Mouse (Mus musculus): ENCODE data around the gene Entpd3. TPM values are rescaled to one million over a fixed set of nuclear protein-coding genes. Genes with fewer than 3 reads are reported as not detected.
A peak's percentile ranks its signal among the peaks of the same experiment; 100 is the strongest.

Entpd3 gene
- 5.7 and 6.0 TPM in 2 replicates for polyA plus RNA-seq (2012; rRNA removed)

DNA sequence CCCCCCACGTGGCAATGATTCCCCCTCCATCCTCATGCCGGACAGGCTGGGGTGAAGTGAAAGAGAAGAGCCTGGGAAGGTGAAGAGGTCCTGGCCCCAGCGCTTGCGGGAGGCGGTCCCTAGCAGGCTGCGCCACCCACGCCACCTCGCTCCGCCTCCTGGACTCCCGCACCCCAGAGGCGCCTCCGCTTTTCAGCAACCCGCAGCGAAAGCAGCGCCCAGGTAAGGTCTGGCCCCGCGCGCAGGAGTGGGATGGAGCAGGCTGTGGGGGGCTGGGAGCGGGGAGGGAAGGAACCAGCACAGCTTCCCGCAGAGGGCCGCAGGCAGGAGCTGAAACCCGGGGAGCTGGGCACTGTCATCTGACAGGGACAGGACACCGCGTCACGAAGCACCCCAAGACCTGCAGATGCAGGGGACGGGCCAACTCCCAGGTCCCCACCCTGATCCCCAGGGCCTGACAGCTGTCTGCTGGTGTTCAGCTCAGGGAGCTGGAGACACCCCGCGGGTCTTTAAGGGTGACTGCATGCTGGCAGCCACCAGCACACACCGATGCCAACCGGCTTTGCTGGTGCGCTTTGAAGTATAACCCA, at the start of gene Entpd3:
Gene Entpd3 (plus strand): TSS at position 157 of the 590 bp plus-strand sequence.
- peak in 1 of 2 experiments; percentile 33 for DNase-seq (ENCODE audit: extremely low spot score in 1 of 2, low spot score in 1 of 2)

- no peak for DNase-seq (ENCODE audit: extremely low spot score in 1 of 2, low spot score in 1 of 2)
Measured at GRCm38 (mm10) chr9:120491509-120491908, 48.1 kb upstream of the Entpd3 start.

DNA sequence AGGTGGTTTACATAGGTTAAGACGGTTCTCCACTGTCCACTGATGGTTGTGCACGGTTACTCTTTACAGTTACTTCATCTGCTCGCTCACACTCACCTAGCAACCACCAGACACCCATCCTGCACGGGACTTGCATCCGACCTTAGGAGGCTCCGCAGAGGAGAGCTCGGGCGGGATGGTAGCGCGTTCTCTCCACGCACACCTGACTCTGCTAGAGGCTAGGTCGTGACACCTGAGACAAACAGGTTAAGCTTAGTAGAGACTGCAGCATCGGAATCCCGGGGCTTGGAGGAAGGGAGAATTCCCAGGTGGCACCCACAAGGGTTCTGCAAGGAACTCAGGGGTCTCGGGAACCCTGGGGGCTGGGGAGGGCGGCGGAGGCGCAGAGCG, 47.6 kb upstream of the Entpd3 start, which contains the start of gene Eif1b:
Gene Eif1b (plus strand): TSS at position 223 of the 390 bp plus-strand sequence.
- no peak for DNase-seq (ENCODE audit: extremely low spot score in 1 of 2, low spot score in 1 of 2)

- DNase-seq (ENCODE audit: extremely low spot score in 1 of 2, low spot score in 1 of 2) = peak; percentile 47 to 81
Measured at GRCm38 (mm10) chr9:120492400-120493351, 46.9 kb upstream of the Entpd3 start.

- no peak for DNase-seq (ENCODE audit: extremely low spot score in 1 of 2, low spot score in 1 of 2)
Measured at GRCm38 (mm10) chr9:120493781-120494180, 45.8 kb upstream of the Entpd3 start.

DNA sequence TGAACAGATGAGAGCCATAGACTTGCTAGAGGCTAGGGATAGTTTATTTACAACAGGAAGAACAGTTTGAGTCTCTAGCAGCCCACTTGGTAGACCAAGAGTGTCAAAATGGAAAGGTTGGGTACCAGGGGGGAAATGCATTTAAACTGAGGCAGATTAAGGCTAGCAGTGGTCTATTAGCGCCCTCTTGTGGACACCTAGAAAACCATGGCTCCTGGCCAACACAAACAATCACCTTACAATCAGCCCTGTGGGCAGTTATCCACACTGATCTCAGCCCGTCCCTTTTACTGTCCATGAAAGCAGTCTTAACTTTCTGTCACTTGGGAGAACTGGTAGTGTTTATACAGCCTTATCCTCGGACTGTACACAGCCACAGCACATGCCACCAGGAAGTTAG, 42.9 kb upstream of the Entpd3 start:
- peak; percentile 67 to 85 for DNase-seq (ENCODE audit: extremely low spot score in 1 of 2, low spot score in 1 of 2)

DNA sequence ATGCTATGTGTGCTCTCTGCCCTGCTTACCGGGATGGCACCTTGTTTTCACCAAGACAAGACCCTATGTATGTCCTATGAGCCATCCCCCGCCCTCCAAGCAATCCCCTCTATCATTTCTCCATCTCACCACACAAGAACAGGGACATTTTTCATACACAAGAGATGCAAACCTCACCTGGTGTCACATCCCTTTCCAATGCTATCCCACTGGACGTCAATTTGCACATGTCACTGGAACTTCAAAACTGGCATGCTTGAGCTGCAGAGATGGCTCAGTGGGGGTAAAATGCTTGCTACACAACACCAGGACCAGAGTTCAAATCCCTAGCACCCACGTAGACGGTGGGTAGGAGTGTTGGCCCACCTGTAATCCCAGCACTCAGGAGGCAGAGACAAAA, 41.6 kb upstream of the Entpd3 start:
- DNase-seq (ENCODE audit: extremely low spot score in 1 of 2, low spot score in 1 of 2) = no peak

DNA sequence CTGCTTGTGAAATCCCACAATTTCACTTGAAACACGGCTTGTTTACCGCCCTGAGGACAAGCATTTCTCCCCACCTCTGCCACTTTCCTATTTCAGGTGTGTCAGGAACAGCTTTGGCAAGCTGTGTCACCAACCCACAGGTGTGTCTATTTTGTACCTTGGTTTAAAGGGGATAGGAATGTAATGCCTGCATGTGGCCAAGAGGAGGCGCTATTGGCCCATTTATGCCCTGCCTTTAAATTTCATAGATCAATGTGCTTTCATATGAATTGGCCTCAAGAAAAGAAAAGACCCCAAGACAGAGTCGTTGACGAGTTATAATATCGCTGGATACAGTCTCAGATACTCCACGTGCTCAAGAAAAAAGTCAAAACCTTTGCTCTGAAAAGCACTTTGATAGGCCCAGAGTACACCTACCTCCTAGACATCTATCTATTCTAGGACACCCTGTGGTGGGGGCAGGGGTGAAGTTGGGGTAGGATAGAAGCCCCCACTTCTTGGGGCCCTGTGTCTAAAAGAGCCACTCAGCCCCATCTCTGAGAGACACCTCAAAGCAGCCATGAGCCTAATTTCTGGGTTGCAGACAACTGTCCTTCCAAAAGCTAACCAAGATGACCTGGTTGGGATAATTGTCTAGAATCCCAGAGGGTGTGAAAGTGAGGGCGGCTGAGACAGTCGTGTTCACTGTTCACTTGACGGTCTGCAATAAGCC, 38.3 kb upstream of the Entpd3 start:
- no peak for DNase-seq (ENCODE audit: extremely low spot score in 1 of 2, low spot score in 1 of 2)

DNA sequence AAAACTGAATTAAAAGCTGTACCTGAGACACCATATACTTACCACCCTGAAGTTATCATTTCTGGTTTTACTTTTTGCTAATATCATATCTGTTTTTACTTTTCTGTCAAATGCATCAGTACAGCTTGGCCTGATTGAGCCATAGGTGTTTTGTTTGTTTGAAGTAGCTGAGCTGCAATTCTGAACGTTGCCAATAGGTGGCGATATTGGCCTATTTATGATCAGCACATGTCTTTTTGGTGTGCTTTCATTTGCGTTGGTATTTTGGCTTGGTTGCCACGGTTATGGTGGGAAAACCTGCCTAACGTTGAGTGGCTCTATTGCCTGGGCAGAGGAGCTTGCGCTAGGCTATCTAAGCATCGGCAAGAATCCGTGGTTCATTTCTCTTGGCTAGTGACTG, 37.6 kb upstream of the Entpd3 start:
- DNase-seq (ENCODE audit: extremely low spot score in 1 of 2, low spot score in 1 of 2) = peak in 1 of 2 experiments; percentile 92

GRCm38 (mm10) chr9:120504423-120504822, 35.2 kb upstream of the Entpd3 start:
- no peak for DNase-seq (ENCODE audit: extremely low spot score in 1 of 2, low spot score in 1 of 2)

GRCm38 (mm10) chr9:120511781-120512180, 27.8 kb upstream of the Entpd3 start:
- no peak for DNase-seq (ENCODE audit: extremely low spot score in 1 of 2, low spot score in 1 of 2)

- no peak for DNase-seq (ENCODE audit: extremely low spot score in 1 of 2, low spot score in 1 of 2)
Measured at GRCm38 (mm10) chr9:120516720-120517119, 22.9 kb upstream of the Entpd3 start.

GRCm38 (mm10) chr9:120518946-120519345, 20.7 kb upstream of the Entpd3 start:
- DNase-seq (ENCODE audit: extremely low spot score in 1 of 2, low spot score in 1 of 2) = no peak

- DNase-seq (ENCODE audit: extremely low spot score in 1 of 2, low spot score in 1 of 2) = peak; percentile 48 to 68
Measured at GRCm38 (mm10) chr9:120519469-120520125, 20.0 kb upstream of the Entpd3 start.

DNA sequence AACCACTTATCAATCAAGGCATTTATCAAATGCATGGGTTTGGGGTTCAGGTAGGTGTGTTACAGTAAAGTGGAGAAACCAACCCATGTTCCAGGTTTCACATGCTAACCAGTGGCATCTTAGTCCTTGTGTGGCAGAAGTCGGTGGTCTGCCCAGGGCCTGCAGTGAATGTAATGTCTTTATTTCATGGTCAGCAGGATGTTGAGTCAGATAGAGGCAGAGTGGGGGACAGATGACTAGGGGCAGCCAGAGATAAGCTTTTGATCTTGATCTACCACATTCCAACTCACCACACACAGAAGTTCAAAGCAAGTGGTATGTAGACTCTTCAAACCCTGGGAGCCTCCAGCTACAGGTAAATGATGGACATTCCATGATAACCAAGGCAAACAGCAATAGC, 18.5 kb upstream of the Entpd3 start:
- no peak for DNase-seq (ENCODE audit: extremely low spot score in 1 of 2, low spot score in 1 of 2)

DNA sequence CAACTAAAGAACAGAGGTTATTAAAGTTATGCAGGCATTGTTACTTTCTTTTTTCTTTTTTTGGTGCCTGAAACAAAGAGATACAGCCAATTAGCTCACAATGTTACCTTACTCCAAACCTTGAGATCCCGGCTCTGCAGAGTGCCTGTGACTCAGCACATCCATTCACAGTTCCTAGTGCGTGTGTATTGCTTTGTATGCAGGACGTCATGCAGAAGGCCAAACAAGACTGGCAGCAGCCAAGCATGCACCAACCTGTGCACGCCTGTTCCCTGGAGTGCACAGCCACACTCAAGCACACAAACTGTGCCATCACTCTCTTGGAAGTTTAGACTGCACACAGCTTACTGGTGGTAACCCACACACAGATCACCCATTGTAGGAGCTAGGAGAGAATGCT, 12.3 kb upstream of the Entpd3 start:
- no peak for DNase-seq (ENCODE audit: extremely low spot score in 1 of 2, low spot score in 1 of 2)

- no peak for DNase-seq (ENCODE audit: extremely low spot score in 1 of 2, low spot score in 1 of 2)
Measured at GRCm38 (mm10) chr9:120527919-120528318, 11.7 kb upstream of the Entpd3 start.

DNA sequence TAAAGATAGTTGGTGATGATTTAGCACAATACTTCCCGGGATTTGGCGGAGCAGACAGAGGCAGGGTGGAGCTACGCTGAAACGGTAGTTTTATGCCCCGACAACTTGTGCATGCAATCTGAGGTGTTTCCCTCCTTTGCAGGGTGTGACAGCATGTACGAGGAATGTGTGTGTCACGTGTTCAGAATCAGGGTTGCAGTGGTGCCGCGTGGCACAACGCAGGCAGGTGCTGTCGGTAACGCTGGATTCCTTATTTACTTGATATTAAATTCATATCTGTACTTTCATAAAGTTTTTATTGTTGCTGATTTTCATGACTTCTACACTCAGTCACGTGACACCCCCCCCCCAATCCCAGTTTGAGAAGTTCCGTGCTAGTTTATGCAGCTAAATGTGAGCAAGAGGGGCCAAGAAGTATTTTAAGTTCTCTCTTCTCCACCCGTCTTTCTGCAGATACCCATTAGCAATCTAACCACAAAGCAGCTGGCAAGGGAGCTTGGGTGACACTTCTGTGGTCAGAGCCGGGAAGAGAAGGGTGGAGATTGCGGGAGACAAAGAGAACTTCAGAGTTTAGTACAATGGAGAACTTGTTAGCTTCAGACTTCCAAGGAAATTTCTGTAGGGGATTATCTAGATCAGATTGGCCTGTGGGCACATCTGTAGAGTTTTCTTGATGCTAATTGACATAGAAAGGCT, 10.7 kb upstream of the Entpd3 start:
- no peak for DNase-seq (ENCODE audit: extremely low spot score in 1 of 2, low spot score in 1 of 2)

GRCm38 (mm10) chr9:120530471-120530870, 9.1 kb upstream of the Entpd3 start:
- DNase-seq (ENCODE audit: extremely low spot score in 1 of 2, low spot score in 1 of 2) = no peak

GRCm38 (mm10) chr9:120532062-120532461, 7.6 kb upstream of the Entpd3 start:
- no peak for DNase-seq (ENCODE audit: extremely low spot score in 1 of 2, low spot score in 1 of 2)
